Mouse (Mus musculus): ENCODE data around the gene Mmp11.

Mmp11 gene

DNA sequence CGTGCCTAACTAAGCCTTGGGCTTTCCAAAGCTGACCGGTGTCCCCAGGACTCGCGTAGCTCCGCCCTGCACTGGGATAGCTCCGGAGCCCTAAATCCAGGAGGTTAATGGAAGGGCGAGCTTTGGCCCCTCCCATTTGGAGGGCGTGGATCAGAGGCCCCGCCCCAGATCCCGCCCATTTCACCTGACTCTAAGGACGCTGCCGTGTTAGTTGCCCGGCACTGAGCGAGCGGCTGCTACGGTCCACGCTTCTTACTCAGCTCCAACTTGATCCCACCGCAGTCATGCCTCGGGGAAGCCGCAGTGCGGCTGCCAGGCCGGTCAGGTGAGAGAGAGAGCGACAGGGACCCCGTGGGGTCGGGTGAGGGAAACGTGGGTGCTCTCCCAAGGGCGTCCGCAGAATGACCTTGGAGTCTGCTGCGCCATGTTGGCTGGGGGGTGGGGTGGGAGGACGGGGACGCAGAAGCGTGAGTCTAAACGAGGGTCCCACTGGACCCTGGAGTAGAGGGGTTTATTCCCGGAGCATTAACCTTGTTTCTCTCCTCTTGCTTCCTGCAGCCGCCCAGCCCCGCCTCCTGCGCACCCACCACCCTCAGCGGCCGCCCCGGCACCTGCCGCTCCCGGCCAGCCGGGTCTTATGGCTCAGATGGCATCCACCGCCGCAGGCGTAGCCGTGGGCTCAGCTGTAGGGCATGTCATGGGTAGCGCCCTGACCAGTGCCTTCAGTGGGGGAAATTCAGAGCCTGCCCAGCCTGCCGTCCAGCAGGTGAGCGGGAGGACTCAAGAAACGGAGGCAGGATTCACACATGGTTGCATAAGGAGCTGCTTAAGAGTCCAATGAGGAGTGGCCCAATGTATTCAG lies at the start of gene Mmp11:
TSS of gene Mmp11 (minus strand) at position 817 of the 862 bp plus-strand sequence.
- peak; percentile 88 for DNase-seq

DNA sequence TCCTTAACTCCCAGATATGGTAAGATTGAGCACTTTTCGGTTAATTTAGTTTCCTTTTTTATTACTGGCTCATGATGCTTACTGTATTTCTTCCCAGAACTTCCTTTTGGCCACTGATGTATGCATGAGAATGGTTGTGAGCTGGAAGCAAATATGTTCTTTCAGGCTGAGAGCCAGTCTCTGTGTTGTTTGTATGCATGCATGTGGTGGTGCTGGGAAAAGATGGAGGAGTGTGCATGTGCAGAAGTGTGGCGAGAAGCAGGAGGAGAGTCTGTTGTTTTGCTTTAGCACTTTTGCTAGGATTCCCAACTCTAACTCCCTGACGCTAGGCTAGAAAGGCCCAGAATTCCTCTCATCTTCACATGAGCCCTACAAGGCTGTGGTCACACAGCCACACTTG lies 43.1 kb upstream of the Mmp11 start:
- DNase-seq: no peak

DNA sequence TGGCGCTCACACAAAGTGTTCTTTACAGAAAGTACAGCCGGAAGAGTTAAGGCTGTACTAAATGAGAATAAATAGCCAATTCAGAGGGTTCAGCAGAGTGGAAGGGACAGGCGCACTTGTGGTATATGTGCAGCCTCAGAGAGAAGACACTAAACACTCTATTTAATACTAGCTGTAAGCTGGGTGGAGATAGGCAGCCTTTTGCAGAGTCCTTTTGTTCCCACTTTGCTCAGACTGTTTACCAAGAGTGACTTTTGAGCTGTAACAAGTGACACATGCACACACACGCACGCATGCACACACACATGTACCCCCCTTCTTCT lies 42.5 kb upstream of the Mmp11 start:
- DNase-seq: no peak

DNA sequence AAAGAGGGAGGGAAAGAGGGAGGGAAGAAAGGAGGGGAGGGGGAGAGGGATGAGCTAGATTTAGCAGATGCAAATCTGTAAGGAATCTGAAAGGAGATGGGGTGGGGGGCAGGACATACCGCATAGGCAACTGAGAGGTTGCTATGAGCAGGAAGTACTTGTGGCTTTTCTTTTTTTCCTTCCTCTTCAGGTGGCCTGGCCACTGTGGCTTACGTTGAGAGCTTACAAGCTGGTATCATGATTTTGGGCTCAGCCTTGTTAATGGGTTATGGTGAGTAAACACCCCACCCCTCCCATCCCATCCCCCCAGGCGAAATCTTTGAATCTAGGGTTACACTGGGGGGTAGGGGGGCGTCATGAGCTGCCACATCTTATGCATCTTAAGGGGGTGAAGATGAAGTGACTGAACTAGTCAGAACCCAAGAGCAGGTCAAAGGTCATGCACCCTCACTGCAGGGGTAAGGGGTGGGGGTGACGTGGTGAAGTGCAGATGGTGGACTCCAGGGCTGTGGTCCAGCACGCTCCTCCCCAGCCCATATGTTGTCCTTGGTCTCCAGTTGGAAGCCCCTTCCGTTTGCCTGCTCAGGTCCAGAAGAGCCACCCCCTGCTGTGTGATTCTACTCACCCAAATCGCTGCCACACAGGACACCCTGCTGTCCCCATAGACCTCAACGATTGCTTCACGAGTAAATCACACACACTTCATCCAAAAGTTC lies 42.0 kb upstream of the Mmp11 start:
- DNase-seq: no peak

DNA sequence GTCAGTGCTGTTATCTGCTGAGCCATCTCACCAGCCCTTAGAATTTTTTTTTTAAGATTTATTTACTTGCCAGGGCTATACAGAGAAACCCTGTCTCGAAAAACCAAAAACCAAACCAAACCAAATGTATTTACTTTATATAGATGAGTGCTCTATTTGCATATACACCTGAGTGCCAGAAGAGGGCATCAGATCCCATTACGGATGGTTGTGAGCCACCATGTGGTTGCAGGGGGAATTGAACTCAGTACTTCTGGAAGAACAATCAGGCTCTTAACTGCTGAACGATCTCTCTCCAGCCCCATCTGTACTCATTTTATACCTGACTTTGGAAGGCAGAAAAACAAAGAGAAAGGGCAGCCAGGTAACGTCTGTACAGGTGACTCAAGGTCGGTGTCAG lies 38.9 kb upstream of the Mmp11 start:
- DNase-seq: no peak

DNA sequence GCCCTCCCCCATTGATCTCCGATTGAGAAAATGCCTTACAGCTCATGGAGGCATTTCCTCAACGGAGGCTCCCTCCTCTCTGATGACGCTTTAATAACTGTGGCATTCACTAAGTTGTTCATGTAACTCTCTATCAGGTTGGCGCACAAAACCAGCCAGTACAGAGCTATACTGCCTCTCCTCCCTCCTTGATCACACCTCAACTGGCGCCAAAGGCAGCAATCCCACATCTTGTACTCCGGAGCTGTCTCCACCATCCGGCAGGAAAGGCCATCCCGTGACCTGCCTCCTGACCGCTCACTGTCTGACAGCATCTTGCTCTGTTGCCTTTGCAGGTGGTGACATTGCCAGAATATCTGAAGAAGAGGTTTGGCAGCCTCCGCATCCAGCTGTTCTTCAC lies 37.5 kb upstream of the Mmp11 start:
- DNase-seq: no peak

DNA sequence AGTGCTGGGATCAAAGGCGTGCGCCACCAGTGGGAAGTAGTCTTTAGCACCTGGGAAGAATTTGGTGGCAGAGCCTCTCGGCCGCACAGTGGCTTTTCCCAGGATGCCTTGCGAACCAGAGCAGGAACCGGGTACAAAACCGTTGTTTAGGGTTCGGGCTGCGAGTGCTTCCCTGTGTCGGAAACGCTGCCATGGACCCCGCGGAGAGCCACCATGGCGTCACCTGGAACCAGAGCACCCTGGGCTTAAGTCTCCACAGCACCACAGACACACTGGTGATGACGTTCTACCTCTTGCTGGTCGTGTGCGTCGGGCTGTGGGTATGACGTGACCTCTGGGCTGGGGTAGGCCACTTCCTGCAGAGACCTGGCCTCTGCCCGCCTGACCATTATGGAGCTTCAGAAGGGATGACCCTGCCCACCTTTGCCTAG lies 18.1 kb upstream of the Mmp11 start, which contains the start of gene Gm5134:
TSS of gene Gm5134 (plus strand) at position 134 of the 431 bp plus-strand sequence.
- no peak for DNase-seq

DNA sequence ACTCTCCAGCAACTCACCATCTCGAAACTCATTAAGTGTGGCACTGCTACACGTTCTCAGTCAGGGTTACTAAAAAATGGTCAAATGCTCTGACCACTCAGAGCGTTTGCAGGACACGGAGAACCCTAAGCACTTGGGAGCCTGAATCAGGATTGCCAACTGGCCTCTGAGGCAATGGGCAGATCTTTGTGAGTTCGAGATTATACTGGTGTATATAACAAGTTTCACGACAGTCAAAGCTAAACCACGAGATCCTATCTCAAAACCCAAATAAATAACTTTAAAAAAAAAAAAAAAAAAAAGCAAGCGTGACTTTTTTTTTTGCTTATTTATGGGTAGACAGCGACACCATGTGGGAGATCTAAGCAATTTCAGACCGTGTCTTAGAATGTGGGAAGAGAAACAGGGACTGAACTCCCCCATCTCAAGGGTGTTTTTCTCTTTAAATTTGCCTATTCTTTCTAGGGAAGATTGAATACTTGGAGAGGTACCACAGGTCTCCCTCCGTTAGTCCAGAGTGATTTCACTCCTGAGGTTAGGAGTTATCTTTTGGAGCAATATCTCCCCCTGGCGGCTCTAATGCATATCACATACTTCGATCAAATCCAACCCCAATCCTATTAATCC lies 15.2 kb upstream of the Mmp11 start:
- DNase-seq: no peak

DNA sequence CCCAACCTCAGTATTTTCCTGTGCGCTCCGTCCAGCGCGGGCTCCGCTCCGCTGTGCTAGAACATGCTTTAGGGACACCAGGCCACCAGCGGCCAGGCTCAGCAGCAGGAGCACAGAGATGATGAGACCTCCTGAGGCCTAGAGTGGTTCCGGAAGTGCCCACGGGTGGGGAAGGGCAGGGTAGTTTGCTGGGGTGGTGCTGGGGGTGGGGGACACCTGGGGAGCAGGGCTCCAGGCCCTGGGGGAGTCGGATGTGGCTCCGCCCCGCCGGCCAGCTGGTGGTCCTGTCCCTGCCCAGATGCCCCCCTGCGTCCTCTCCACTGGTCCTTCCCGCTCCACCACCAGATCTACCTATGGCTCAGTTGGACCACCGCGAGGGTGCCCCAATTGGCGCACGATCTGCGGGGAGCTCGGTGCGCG lies 14.5 kb upstream of the Mmp11 start:
- no peak for DNase-seq

DNA sequence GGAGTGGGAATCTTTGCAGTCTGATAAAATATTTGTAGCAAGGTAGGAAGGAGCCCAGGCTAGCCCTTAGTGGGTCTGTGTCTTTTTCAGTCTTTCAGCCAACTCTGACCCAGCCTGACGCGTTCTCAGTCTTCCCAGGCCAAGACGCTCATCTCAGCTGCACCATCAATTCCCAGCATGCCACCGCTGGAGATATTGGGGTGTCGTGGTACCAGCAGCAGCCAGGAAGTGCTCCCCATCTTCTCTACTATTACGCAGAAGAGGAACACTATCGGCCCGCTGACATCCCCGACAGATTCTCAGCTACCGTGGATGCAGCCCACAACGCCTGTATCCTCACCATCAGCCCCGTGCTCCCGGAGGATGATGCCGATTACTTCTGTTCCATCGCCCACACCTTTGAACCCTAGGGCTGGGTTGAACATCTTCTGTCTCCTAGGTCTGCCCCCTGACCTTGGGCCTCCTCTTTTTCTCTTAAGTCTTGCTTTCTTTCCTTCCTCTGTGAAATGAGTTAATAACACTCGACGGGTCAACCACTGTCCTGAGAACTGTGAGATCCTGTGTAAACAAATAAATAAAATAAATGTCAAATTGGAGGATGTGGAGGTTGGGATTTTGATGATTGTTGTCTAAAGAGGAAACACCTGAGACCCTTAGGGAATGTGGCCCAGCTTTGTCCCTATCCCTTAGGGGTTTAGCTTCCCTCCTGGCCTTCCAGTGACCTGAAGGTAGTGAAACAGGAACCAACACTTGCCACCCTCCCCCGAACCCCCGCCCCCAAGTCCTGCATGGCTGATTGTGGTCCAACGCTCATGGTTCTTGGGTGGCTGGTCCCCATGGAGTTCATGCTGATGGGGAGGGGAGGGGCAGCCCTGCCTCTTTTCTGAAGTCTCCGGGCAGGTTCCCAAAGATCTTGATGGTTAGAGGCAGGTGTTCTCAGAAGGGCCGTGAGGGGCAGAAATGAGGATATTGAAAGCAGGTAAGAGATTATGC lies 13.1 kb upstream of the Mmp11 start:
- DNase-seq: no peak

DNA sequence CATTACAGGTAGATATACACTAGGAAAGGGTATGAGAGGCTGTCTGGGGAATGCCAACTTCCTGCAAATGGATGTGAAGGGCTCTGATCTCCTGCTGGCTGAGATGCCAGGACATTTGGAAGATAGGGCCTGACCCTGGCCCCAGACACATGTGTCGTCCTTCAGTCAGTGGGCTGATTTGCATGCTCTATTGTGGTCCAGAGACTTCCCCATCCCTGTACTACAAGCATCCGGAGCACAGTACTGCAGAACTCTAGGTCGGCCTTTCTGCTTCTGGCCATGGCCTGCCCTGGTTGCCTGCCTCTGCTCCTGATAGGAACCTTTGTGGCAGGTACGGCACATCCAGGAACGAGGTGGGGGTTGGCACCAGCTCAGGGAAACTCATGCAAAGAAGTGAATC lies 11.8 kb upstream of the Mmp11 start:
- DNase-seq: no peak

DNA sequence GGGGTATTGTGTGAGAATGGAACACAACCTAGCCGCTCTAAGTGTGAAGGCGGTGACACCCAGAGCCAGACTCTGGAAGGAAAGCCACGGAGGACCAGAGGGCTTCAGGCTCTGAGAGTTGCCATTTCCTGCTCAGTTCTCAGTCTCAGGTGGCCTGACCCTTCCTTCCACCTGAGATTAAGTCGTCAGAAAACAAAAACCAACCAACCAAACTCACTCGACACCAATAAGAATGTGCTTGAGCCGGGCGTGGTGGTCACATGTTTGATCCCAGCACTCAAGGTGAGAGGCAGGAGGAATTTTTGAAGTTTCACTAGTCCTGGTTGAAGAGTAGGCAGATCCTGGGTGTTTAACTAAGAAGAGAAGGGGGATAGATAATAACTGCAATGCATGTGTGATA lies 9.6 kb upstream of the Mmp11 start:
- no peak for DNase-seq

DNA sequence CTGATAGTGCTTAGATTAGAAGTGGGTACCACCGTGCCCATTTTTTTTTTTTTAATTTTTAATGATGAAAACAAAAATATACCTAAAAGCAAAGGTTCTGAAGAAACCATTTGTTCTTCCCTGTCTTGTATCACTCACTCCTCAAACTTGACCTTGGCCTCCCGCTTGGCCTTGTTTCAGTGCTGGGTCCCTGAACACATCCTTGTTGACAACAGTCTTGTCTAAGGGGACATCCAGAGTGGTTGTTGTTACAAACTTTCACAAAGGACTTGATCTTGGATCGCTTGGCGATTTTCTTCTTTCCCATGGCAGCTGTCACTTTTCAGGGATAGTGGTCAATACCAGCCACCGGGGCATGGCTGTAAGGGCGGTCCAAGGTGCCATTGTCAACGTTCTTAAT lies 8.9 kb upstream of the Mmp11 start:
- no peak for DNase-seq

DNA sequence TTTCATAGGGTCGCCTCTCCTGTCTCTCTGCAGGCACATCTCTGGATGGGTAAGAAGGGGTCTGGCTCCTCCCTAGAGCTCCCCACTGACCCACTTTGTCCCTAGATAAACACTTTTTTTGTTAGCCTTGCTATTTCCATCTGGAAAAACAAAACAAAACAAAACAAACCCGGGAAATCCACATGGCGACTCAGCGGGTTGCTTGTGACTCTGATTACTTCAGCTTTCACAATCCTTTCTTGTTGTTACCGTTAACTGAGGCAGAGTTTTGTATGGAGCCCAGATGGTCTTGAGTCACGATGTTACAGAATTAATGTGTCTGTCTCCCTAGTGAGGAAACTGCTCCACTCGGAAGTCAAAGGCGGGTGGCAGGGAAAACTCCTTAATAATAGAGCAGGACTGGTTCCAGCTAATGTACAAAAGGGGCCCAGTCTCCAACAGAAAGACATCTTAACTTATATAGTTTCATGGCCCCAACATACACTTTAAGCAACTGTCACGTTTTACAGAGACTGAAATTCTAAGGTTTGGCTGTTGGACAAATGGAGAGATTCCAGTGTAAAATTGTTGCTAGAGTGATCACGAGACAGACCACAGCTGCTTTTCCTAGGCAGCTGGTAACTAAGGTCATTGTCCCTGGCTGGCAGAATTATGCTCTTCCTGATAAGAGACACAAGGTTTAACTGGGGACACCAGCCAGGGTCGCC lies 7.9 kb upstream of the Mmp11 start:
- no peak for DNase-seq

DNA sequence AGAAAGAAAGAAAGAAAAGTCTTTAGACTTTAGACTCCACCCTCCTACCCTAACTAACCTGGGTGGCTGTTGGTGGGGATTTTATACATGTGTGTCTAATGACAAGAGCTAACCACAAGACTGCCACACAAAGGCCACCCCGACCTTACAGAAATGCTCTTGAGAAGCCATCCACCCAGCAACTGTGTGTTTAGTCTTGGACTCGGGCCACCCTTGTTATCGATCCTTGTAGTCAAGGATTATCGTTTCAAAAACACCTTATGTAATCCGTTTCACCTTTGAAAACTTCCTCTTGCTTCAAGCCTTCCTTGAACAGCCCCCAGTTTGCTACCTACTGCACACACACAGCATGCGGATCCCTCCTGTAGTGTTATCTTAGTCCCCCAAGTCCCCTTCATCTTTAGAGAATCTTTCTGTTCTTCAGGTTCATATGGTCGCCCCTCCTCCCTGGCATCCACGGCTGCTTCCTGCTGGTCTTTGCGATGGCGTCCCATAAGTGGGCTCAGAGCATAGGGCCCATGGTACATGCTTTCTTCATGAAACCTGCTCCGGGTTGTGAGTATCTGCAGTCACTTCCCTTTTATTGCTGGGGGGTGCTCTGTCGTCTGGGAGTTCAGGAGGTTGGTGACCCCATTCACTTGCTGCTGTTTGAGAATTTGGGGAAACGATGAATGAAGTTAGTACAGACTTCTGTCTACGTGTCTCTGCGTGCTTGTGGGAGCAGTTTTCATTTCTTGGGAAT lies 6.6 kb upstream of the Mmp11 start, which contains the start of gene Vpreb3:
TSS of gene Vpreb3 (plus strand) at position 322 of the 742 bp plus-strand sequence.
- no peak for DNase-seq

DNA sequence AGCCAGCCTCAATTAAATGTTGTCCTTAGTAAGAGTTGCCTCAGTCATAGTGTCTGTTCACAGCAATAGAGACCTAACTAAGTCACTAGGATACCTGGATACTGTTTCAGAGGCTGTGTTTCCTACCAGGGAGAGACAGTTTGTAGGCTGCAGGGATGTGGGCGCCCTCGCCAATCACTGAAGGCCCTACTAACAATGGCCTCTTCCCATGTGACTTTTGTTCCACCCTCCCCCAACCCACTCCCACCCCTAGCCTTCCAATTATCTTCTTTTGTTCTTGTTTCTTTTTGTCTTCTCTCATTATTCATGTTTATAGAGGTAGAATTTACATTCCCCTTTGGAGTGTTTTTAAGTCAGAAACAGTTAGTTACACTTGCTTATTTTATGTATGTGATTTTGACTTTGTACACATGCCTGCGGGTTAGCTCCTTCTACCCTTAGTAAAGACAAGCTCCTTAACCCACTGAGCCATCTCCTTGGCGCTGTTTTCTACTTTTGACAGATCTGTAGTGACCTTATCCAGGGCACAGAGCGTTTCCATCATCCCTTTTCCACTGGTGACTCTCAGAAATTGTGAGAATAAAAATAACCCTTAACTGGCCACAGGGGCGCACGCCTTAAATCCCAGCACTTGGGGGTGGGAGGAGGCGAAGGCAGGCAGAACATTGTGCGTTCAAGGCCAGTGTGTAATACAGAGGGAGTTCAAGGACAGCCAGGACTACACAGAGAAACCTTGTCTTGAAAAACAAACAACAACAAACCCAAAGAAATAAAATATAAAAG lies 4.9 kb upstream of the Mmp11 start:
- DNase-seq: no peak

DNA sequence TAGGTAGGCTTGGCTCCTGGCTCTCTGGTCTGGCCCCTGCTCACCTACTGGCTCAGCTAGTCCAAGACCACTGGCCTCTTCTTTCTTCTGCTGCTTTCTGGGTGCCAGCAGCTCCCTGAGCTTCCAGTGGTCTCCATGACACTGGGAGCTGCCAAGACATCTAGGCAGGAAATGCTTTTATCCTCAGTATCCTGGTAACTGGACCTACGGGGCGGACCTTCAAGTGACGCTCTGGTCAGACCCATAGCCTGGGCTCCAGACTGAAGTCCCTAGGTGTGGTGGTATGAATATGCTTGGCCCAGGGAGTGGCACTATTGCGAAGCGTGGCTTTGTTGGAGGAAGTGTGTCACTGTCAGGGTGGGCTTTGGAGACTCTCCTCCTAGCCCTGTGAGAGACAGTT lies 4.2 kb upstream of the Mmp11 start, which contains the start of gene Gm867:
TSS of gene Gm867 (minus strand) at position 153 of the 400 bp plus-strand sequence.
- no peak for DNase-seq

DNA sequence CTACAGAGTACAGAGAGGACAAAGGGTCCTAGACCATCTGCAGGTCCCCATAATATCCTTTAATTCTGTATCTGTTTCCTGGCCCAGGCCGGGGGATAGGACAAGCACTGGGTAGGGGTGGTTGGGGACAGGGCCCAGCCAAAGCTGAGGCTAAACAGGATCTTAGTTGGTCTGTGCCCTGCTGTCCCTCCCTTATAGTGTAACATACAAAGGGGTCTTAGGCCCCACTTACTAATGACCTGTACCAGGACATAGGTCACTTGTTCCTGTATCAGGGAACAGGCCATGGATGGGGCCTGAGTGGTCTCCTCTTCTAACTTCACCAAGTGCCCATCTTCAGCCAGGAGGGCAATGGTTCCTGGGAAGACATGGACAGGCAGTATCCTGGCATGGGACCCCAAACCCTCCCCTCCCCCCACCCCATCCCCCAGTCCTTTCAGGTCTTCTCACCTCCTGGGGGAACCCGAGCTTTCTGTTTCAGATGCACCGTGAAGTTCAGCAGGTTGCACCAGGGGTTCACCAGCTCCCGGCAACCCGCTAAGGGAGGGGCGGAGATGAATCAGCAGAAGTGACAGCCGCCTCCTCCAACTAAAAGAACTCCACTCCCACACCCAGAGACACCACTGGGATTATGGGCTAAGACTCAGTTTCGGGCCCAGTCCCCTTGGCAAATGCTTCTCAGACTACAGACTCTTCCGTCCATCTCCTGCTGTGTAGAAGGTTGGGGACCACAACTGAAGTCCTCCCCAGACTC lies 3.4 kb upstream of the Mmp11 start:
- DNase-seq: no peak
